Mouse (Mus musculus) right cerebral cortex, postnatal 14 days (tissue): ENCODE data around the gene Pdlim1.

Source experiments
- DNase-seq: peaks from one replicate; pipeline ENCODE4 v3.0.0; 2022

Gene Pdlim1

DNA sequence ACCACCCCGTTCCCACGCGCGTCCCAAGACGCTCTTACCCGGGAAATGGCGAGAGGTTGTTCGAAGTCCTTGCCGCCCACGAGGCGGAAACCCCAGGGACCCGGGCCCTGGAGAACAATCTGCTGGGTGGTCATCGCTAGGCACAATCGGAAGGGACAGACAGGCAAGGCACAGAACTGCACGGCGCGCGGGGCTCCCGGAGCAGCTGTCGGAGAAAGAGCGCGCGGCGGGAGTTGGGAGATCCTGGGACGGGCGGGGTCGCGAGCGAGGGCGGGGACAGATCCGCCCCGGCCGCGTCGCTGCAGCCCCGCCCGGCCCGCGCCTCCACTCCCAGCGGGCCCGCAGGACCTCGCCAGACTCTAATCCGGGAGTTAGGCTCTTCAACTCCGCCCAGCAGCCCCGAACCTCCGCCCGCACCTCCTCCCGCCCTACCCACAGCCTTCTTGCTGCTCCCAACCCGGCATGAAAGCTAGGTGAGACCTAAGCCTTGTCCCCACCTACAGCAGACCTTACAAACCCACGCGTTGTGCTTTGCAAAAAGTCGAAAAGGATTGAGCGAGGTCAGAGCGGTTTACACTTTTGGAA, at the start of gene Pdlim1:
Pdlim1 (minus strand) TSS at position 535 of the 585 bp plus-strand sequence.
- peak; percentile 25 for DNase-seq

DNA sequence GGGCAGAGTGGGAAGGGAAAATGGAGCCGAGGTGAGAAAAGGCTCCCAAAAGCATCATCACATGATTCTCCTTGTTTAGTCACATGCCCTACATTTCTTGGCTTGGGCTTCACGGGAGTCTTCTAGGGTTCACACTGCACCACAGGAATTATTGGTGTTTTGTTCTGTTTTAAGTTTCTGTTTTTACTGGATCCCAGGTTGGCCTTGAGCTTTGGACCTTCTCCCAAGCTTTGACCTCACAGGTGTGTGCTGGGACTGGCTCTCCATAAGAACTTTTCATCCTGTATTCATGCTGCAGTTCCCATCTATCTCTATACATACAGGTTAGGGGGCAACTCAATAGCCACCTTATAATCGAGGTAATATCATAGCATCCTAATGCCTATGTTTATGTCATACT, 47.6 kb upstream of the Pdlim1 start:
- no peak for DNase-seq

DNA sequence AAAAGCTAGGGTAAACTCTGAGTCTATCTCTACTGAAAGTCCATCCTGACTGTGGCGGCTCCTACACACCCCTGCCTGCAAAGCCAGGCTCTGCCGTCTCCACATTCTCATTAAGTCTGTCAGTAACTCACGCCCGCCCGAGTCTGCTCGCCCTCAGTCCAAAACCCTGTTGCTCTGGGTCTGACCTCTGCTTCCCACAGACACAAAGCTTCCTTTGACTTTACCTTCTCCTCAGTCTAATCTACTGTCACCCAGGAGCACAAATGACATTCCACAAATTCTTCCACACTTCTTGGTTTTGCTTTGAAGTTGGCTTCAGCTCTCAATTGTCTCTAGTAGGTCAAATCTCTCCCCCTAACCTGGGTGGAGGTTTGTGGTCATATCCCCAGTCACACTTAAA, 46.9 kb upstream of the Pdlim1 start:
- no peak for DNase-seq

DNA sequence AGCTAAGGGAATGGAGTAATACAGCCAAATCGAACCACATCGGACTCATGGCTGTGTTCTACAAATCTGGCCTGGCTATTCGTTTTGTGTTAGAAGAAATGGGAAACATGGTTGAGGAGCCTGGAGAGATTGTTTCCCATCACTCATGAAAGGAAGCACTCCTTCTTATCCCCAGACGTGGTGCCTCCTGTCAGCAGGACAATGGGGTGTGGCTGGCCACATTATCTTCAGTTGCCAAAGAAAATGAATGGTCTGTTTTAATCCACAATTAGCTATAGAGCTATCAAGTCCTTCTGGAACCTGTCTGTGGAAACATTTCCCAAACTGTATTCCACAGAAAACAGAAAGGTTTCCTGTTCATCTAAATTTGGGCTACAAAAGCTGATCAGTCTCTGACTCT, 45.4 kb upstream of the Pdlim1 start:
- no peak for DNase-seq

DNA sequence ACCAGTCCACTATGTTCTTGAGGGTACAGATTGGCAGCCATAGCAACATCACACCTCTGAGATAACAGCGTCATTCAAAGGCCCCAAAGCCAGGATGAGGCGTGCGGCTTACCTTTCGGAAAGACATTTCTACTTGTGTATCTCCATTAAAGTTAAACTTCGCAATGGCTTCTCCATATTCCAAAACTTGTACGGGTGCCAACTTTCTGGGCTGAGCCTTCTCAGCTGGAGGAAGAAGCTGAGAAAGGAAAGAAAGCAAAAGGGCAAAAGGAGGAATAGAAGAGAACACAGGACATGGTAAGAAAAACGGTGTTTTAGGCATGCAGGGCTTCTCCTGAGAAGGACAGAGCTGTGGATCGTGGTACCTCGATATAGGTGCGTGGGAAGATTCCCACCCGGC, 42.6 kb upstream of the Pdlim1 start:
- DNase-seq, result no peak

- no peak for DNase-seq
Observed at GRCm38 (mm10) chr19:40311631-40312030, 40.0 kb upstream of the Pdlim1 start.

- no peak for DNase-seq
Observed at GRCm38 (mm10) chr19:40310410-40311130, 38.9 kb upstream of the Pdlim1 start.

DNA sequence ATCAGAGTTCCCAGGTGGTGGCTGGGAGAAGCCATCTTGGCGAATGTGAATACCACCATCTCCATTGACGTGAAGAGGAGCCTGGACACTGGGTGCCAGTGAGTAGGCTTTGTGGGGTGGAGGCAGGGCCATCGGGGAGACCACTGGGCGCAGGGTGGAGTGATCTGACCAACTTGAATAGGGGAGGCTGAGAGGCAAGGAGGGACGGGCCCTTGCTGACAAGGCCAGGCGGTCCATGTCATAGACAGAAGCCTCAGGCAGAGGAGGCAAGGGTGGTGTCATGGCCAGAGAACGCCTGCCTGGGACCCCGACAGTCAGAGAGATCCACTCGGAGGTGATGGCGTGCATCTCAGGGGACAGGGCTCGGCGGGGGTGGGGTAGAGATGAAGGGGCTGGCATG, 38.3 kb upstream of the Pdlim1 start:
- DNase-seq, result no peak

GRCm38 (mm10) chr19:40307550-40307949, 35.9 kb upstream of the Pdlim1 start:
- DNase-seq, result no peak

DNA sequence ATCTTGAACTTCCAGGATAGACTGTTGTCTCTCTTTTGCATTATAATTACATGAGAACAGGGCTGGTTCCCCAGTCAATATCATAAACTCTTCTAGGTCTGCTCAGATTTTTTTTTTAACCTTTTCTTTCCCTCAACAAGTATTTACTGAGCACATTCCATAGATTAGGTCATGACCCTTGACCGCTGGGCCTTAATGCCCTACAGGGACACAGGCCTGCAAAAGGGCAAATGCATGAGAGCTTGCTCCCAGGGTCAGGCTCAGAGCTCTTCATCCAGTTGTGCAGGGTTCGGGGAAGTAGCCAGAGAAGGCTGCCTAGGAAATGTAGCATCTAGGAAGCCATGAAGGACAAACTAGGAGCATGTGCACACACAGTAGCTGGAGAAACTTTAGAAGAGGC, 35.0 kb upstream of the Pdlim1 start:
- DNase-seq, result no peak

- no peak for DNase-seq
Observed at GRCm38 (mm10) chr19:40305456-40305855, 33.8 kb upstream of the Pdlim1 start.

DNA sequence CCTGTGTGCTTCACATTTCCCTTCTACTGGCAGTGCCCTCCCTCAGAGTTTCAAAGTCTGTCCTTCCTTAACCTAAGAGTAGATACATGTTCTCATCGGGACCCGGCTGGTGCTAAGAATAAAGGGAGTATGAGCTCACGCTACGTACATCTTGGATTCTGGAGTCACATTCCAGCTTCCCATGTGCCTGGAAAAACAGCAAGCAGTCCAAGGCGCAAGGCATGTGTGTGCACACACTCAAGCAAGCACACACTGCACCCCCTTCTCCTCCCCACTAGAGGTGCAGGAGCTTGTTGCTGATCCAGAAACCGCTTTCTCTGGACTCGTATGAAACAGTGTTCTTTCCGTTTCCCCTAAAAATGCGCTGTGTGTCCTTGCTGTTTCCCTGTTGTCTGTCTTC, 31.3 kb upstream of the Pdlim1 start:
- DNase-seq, result peak; percentile 36

DNA sequence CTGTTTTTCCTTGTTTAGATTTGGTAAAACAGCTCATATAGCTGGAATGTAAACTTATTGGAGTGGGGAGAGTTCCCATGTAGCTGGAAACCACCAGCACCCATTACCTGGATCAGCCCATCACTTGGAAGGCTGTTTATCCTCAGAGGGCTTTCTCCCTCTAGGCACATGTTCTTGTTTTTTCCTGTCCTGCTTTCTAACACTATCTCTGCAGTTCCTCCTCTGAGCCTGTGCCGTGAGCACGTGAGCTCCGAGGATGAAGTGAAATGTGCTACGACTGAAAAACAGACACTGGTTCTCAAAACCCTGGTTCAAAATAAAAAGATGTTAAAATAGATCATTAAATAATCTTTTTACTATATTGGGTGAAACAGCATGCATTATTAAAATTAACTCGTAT, 30.8 kb upstream of the Pdlim1 start:
- DNase-seq, result no peak

DNA sequence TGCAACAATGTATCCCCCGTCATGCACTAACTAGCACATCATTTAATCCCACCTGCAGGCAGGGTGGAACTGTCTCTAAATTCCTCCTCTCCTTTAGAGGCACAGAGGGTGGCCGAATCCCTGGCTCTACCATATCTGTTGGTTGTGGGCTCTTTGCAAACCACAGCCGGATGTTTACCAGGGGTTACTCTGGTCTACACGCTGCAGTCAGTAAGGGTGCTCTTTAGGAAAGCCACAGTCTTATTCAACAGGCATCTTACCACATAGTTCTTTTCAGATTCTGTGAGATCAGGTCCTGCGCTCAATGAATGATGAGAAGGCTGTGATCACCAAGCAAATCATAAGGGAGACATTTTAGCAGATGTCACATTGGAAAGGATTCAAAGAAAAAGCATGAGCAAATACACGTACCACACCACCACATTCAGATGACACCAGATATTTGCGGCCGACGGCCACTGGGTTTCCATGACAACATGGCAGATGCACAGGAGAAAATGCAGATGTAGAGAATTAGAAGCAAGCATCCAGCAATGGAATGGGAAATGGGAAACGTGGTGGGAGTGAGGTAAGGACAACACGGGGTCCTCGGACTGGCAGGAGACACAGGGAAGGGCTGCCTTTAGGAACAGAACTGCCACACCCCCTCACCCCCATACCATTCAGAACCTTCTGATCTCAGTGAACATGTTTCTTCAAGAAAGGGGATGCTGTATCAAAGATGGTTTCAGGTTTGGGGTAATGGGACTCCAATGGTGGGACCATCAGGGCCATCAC, 28.5 kb upstream of the Pdlim1 start:
- DNase-seq, result peak; percentile 31

DNA sequence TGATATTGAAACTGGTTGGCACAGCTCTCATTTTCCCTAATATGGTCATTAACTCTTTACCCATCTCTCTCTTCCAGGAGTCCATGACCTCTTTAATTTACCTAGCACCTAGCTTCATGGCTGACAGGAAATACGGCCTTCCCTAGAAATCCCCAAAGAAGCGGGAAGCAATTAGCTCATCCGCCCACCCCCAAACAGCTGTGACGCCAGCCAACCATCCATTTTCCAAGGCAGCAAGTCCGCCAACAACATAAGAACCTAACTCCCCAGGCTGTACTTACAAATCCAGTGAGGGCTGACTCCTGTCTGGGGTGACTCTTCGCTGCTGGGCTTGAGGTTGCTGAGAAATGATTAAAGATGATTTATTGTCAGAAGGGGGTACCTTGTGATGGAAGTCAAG, 27.5 kb upstream of the Pdlim1 start:
- no peak for DNase-seq

DNA sequence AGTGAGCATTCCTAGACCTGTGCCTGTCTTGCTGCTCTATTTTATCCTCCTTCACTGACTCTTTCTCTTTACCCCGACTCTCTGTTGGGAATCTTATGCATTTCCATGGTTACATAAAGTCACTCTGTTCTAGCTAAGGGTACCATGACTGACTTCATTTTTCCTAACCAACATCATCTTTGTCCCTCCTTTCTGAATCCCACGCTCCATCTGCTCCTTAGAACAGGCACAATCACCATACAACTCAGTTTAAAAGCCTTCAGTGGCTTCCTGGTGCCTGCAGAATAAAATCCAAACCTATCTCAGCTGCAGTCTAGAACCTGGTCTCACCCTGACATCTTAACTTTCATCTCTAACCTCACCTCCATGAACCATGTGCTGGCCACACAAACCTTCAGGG, 26.9 kb upstream of the Pdlim1 start:
- DNase-seq, result no peak

DNA sequence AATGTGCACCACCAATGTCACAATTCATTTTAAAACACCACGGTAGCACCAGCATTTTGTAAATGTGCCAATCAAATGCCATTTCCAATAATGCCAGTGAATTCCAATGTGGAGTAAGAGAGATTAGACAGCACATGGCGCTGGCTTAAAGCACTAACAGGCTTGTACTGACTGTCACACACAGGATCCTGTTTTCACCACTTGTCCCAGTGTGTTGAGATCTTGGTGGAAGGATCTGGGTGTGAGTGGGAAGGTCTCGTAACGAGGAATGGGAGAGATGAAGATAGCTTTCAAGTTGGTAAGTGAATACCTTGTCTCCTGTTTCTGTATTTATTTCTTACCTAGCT, 26.1 kb upstream of the Pdlim1 start:
- DNase-seq, result no peak

- DNase-seq, result no peak
Observed at GRCm38 (mm10) chr19:40297078-40297797, 25.6 kb upstream of the Pdlim1 start.

GRCm38 (mm10) chr19:40294231-40294630, 22.6 kb upstream of the Pdlim1 start:
- no peak for DNase-seq

GRCm38 (mm10) chr19:40293791-40294190, 22.1 kb upstream of the Pdlim1 start:
- no peak for DNase-seq

DNA sequence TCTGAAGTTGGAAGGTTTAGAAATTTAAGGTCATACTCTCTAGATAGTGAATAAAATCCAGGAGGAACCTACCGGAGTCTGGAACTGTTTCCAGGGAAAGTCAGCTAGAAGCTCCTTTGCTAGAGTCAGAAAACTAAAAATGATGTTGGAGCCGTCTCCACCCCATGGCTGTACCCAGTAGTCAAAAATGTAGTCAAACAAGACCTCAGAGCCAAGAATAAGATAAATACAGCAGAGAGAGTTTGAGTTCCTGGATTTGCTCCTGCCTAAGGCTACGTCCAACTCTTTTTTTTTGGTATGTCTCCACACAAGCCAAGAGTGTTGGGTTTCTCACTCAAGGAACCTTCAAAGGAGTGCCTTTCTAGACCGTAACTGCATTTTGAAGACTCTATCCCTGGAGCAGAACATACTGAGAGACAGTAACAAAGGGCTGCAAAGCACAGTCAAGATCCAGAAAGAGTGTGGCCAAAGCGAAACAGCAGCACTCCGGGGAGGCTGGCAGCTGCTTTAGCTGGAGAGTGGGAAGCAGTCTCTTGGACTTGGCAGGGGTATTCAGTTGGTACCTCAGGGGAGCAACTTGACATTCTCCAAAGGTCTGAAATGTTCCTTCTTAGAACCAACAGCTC, 18.6 kb upstream of the Pdlim1 start:
- DNase-seq, result no peak

DNA sequence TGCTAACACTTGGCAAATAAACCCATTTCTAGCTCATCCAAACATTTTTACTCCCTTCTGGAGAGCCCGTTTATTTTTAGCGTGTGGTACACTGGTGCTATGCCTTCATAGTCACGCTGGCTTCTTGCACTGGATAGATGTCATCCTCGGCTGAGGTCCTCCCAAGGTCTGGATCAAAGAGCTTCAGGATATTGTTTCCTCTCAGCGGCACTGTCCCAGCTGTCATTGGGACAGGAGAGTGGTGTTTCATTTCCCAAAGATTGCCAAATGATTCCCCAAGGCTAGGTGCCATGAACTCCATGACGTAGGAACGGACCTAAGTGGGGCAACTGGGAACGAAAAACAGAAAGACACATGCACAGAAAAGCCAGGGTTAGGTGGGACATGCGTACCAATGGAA, 16.8 kb upstream of the Pdlim1 start:
- no peak for DNase-seq

DNA sequence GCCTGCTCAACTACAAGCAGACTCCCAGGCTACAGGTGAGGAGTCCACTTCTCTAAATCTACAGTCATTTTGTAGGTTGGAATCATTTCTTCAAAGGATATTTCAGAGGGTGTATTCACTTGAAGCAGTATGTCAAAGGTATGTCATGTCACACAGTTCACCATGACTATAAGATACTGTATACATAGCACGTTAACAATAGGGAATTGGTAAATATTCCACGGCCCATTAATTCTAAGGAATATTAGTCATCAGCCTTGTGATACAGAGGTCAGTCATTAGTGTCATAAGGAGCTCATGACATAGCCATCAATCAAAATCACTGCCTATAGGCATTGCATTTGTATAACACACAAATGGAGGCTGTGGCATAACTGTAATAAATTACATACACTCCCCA, 13.1 kb upstream of the Pdlim1 start:
- DNase-seq, result no peak
